Mouse (Mus musculus): Measurements from ENCODE around the gene Pitx3. TPM values are rescaled to one million over a fixed set of nuclear protein-coding genes. Genes with fewer than 3 reads are reported as not detected.
"Not testable (repeated sequence)": the region's sequence is repeated elsewhere in the genome, so short reads cannot be mapped to it uniquely, and the experiment has no call there.

Gene Pitx3
- polyA plus RNA-seq (2016; fragmentation: Nextera tagmentation; extraction: Ambion mirVana): not detected in 2 replicates

- peaks cover 31% of the 10 kb centered on the region for H3K4me1 ChIP-seq (replicated peaks)
- H3K9me3 ChIP-seq: no peaks in the 10 kb centered on the region
- no peak within 1 kb of the TSS for H3K27ac ChIP-seq
- no peaks in the 10 kb centered on the region for H3K36me3 ChIP-seq
- H3K4me3 ChIP-seq: peak within 1 kb of the TSS; percentile 58
- peaks cover 84% of the 10 kb centered on the region for H3K27me3 ChIP-seq (ENCODE audit: insufficient read depth, poor library complexity, severe bottlenecking)
- under 1% methylated on average over 47 of the region's 47 CpGs for WGBS
- peak; percentile 49 for DNase-seq (ENCODE audit: low spot score)
These were observed at the start of gene Pitx3 for GRCm38 (mm10) chr19:46147511-46148371. Pitx3 (minus strand) TSS chr19:46148326.

- H3K27ac ChIP-seq: no peak overlapping the region
- H3K9me3 ChIP-seq: no peaks in the 10 kb centered on the region
- H3K4me3 ChIP-seq: no peak overlapping the region
- 81% methylated on average over 2 of the region's 2 CpGs for WGBS
- peaks cover 9% of the 10 kb centered on the region for H3K36me3 ChIP-seq
- H3K27me3 ChIP-seq (ENCODE audit: insufficient read depth, poor library complexity, severe bottlenecking): no peaks in the 10 kb centered on the region
- H3K4me1 ChIP-seq (replicated peaks): no peaks in the 10 kb centered on the region
- DNase-seq (ENCODE audit: low spot score): no peak
These were observed 39.1 kb upstream of the Pitx3 start for GRCm38 (mm10) chr19:46187203-46187602.

GRCm38 (mm10) chr19:46186611-46187010 lies 38.5 kb upstream of the Pitx3 start:
- no peak overlapping the region for H3K4me3 ChIP-seq
- 56% methylated on average over 3 of the region's 3 CpGs for WGBS
- H3K27ac ChIP-seq: no peak overlapping the region
- DNase-seq (ENCODE audit: low spot score): no peak
- no peaks in the 10 kb centered on the region for H3K4me1 ChIP-seq (replicated peaks)
- H3K27me3 ChIP-seq (ENCODE audit: insufficient read depth, poor library complexity, severe bottlenecking): no peaks in the 10 kb centered on the region
- peaks cover 12% of the 10 kb centered on the region for H3K36me3 ChIP-seq
- H3K9me3 ChIP-seq: no peaks in the 10 kb centered on the region

GRCm38 (mm10) chr19:46182241-46182640 lies 34.1 kb upstream of the Pitx3 start:
- Histone ChIP-seq H3K9me3 (no peaks in the 10 kb centered on the region), H3K4me3 (no peak overlapping the region), H3K27me3 (ENCODE audit: insufficient read depth, poor library complexity, severe bottlenecking) (no peaks in the 10 kb centered on the region), H3K4me1 (replicated peaks) (no peaks in the 10 kb centered on the region), H3K27ac (no peak overlapping the region), H3K36me3 (peaks cover 17% of the 10 kb centered on the region)
- 93% methylated on average over 3 of the region's 3 CpGs for WGBS
- no peak for DNase-seq (ENCODE audit: low spot score)

- no peak for DNase-seq (ENCODE audit: low spot score)
- H3K27ac ChIP-seq: no peak overlapping the region
- H3K36me3 ChIP-seq: peaks cover 17% of the 10 kb centered on the region
- H3K4me3 ChIP-seq: no peak overlapping the region
- H3K4me1 ChIP-seq (replicated peaks): no peaks in the 10 kb centered on the region
- H3K9me3 ChIP-seq: no peaks in the 10 kb centered on the region
- WGBS: 93% methylated on average over 2 of the region's 2 CpGs
- H3K27me3 ChIP-seq (ENCODE audit: insufficient read depth, poor library complexity, severe bottlenecking): no peaks in the 10 kb centered on the region
These were observed 32.1 kb upstream of the Pitx3 start for GRCm38 (mm10) chr19:46180274-46180673.

GRCm38 (mm10) chr19:46177046-46177445 lies 28.9 kb upstream of the Pitx3 start:
- no peaks in the 10 kb centered on the region for H3K9me3 ChIP-seq
- peaks cover 7% of the 10 kb centered on the region for H3K36me3 ChIP-seq
- 55% methylated on average over 5 of the region's 5 CpGs for WGBS
- no peak overlapping the region for H3K27ac ChIP-seq
- no peaks in the 10 kb centered on the region for H3K27me3 ChIP-seq (ENCODE audit: insufficient read depth, poor library complexity, severe bottlenecking)
- H3K4me3 ChIP-seq: no peak overlapping the region
- H3K4me1 ChIP-seq (replicated peaks): no peaks in the 10 kb centered on the region
- DNase-seq (ENCODE audit: low spot score): no peak

- no peak overlapping the region for H3K4me3 ChIP-seq
- H3K9me3 ChIP-seq: no peaks in the 10 kb centered on the region
- H3K27me3 ChIP-seq (ENCODE audit: insufficient read depth, poor library complexity, severe bottlenecking): no peaks in the 10 kb centered on the region
- peaks cover 24% of the 10 kb centered on the region for H3K36me3 ChIP-seq
- DNase-seq (ENCODE audit: low spot score): no peak
- no peak overlapping the region for H3K27ac ChIP-seq
- no peaks in the 10 kb centered on the region for H3K4me1 ChIP-seq (replicated peaks)
These were observed 27.0 kb upstream of the Pitx3 start for GRCm38 (mm10) chr19:46175173-46175572.

- Histone ChIP-seq H3K9me3 (no peaks in the 10 kb centered on the region), H3K36me3 (peaks cover 21% of the 10 kb centered on the region), H3K4me1 (replicated peaks) (no peaks in the 10 kb centered on the region), H3K27me3 (ENCODE audit: insufficient read depth, poor library complexity, severe bottlenecking) (no peaks in the 10 kb centered on the region), H3K27ac (no peak overlapping the region), H3K4me3 (no peak overlapping the region)
- 88% methylated on average over 5 of the region's 5 CpGs for WGBS
- DNase-seq (ENCODE audit: low spot score): no peak
These were observed 24.4 kb upstream of the Pitx3 start for GRCm38 (mm10) chr19:46172541-46172940.

- Histone ChIP-seq H3K9me3 (no peaks in the 10 kb centered on the region), H3K4me3 (no peak overlapping the region), H3K36me3 (peaks cover 40% of the 10 kb centered on the region), H3K27ac (no peak overlapping the region), H3K4me1 (replicated peaks) (no peaks in the 10 kb centered on the region), H3K27me3 (ENCODE audit: insufficient read depth, poor library complexity, severe bottlenecking) (no peaks in the 10 kb centered on the region)
- 75% methylated on average over 1 of the region's 1 CpGs for WGBS
- no peak for DNase-seq (ENCODE audit: low spot score)
These were observed 21.8 kb upstream of the Pitx3 start for GRCm38 (mm10) chr19:46169913-46170312.

- Histone ChIP-seq H3K9me3 (no peaks in the 10 kb centered on the region), H3K27ac (no peak overlapping the region), H3K4me1 (replicated peaks) (no peaks in the 10 kb centered on the region), H3K4me3 (no peak overlapping the region), H3K36me3 (peaks cover 45% of the 10 kb centered on the region), H3K27me3 (ENCODE audit: insufficient read depth, poor library complexity, severe bottlenecking) (no peaks in the 10 kb centered on the region)
- no peak for DNase-seq (ENCODE audit: low spot score)
- 88% methylated on average over 3 of the region's 3 CpGs for WGBS
These were observed 21.3 kb upstream of the Pitx3 start for GRCm38 (mm10) chr19:46169396-46169795.

- not testable (repeated sequence) for H3K27ac ChIP-seq; H3K9me3 ChIP-seq; H3K4me3 ChIP-seq; H3K27me3 ChIP-seq (ENCODE audit: insufficient read depth, poor library complexity, severe bottlenecking); H3K4me1 ChIP-seq (replicated peaks); DNase-seq (ENCODE audit: low spot score)
- 96% methylated on average over 1 of the region's 2 CpGs for WGBS
- H3K36me3 ChIP-seq: peaks cover 60% of the 10 kb centered on the region
These were observed 19.0 kb upstream of the Pitx3 start for GRCm38 (mm10) chr19:46167169-46167568.

- Histone ChIP-seq H3K4me3 (no peak overlapping the region), H3K4me1 (replicated peaks) (no peaks in the 10 kb centered on the region), H3K9me3 (no peaks in the 10 kb centered on the region), H3K27me3 (ENCODE audit: insufficient read depth, poor library complexity, severe bottlenecking) (no peaks in the 10 kb centered on the region), H3K36me3 (peaks cover 48% of the 10 kb centered on the region), H3K27ac (no peak overlapping the region)
- DNase-seq (ENCODE audit: low spot score): no peak
- WGBS: 92% methylated on average over 3 of the region's 3 CpGs
These were observed 17.8 kb upstream of the Pitx3 start for GRCm38 (mm10) chr19:46165950-46166349.

- Histone ChIP-seq H3K36me3 (no peaks in the 10 kb centered on the region), H3K4me3 (peak within 1 kb of the TSS; percentile 72), H3K27ac (peak within 1 kb of the TSS; percentile 87), H3K27me3 (ENCODE audit: insufficient read depth, poor library complexity, severe bottlenecking) (peaks cover 39% of the 10 kb centered on the region), H3K9me3 (no peaks in the 10 kb centered on the region), H3K4me1 (replicated peaks) (peaks cover 49% of the 10 kb centered on the region)
- DNase-seq (ENCODE audit: low spot score): peak; percentile 94
- WGBS: under 1% methylated on average over 37 of the region's 37 CpGs
These were observed 4.1 kb upstream of the Pitx3 start, which contains the start of gene Gbf1 for GRCm38 (mm10) chr19:46152127-46152803. Gbf1 (plus strand) TSS chr19:46152509.
